Mouse (Mus musculus) small intestine, adult 2 months (tissue): ENCODE data around the gene Nlrp10. TPM values are rescaled to one million over a fixed set of nuclear protein-coding genes. Genes with fewer than 3 reads are reported as not detected.

Source experiments
- H3K27ac ChIP-seq: fragments of 200-500 bp; 2 replicates; pipeline ENCODE4 v1.5.1; 2012; ENCODE audit warnings: low read depth, low read length, control low read depth, inconsistent platforms; ENCODE audit not compliant: insufficient read depth
- H3K27me3 ChIP-seq: fragments of 200-500 bp; 2 replicates; pipeline ENCODE4 v1.6.1; 2012; ENCODE audit warnings: mild to moderate bottlenecking, moderate library complexity, low read length, inconsistent platforms; ENCODE audit not compliant: control insufficient read depth, insufficient read depth
- H3K36me3 ChIP-seq: fragments of 200-500 bp; 2 replicates; pipeline ENCODE4 v1.6.1; 2012; ENCODE audit warnings: mild to moderate bottlenecking, low read length, control low read depth, inconsistent platforms; ENCODE audit not compliant: control insufficient read depth, insufficient read depth
- H3K4me1 ChIP-seq: fragments of 200-500 bp; 2 replicates; pipeline ENCODE4 v1.6.1; 2012; ENCODE audit warnings: low read length, inconsistent platforms, mixed read lengths; ENCODE audit not compliant: control insufficient read depth, insufficient read depth, insufficient read length
- H3K4me3 ChIP-seq: fragments of 200-500 bp; 2 replicates; pipeline ENCODE4 v1.5.1; 2012; ENCODE audit warnings: low read depth, mild to moderate bottlenecking, control low read depth, inconsistent platforms, low read length, moderate library complexity
- CTCF ChIP-seq: fragments of 200-500 bp; IDR thresholded peaks from 2 replicates; pipeline ENCODE4 v1.5.1; 2012; ENCODE audit warnings: low read depth, mild to moderate bottlenecking, control low read depth, inconsistent platforms, low read length, moderate library complexity, mixed read lengths; ENCODE audit not compliant: insufficient replicate concordance, insufficient read length; ENCODE audit errors: extremely low read depth
- POLR2A ChIP-seq: fragments of 200-500 bp; IDR thresholded peaks from 2 replicates; pipeline ENCODE4 v1.6.1; 2012; ENCODE audit warnings: low read depth, mild to moderate bottlenecking, control low read depth, inconsistent platforms, low read length, moderate library complexity
- WGBS: fragments of 180-500 bp; shearing (Covaris S2); methylation state at CpG from one replicate; pipeline ENCODE4 v1.1.7; 2018; 5-methylcytosine and 5-hydroxymethylcytosine counted together
- polyA plus RNA-seq: library from polyadenylated mRNA; depleted of rRNA; stranded (reverse); fragments of >200 nt; gene quantifications from 2 replicates; pipeline ENCODE4 v1.2.3, GENCODE M21; 2012; rRNA removed

The Nlrp10 gene
- polyA plus RNA-seq: 0.03 TPM in 1 of 2 replicates, not detected in the other

- no peak for TF ChIP-seq POLR2A
- TF ChIP-seq CTCF: no peak
- H3K27ac ChIP-seq: no peak within 1 kb of the TSS
- H3K27me3 ChIP-seq: no peaks in the 10 kb centered on the region
- WGBS: 44% methylated on average over 6 of the region's 6 CpGs
- no peaks in the 10 kb centered on the region for H3K4me1 ChIP-seq
- no peaks in the 10 kb centered on the region for H3K36me3 ChIP-seq
- no peak within 1 kb of the TSS for H3K4me3 ChIP-seq
Measured at GRCm38 (mm10) chr7:108929726-108930393, at the start of gene Nlrp10. Nlrp10 (minus strand) TSS chr7:108930178.

- WGBS: 58% methylated on average over 6 of the region's 6 CpGs
- H3K4me1 ChIP-seq: no peaks in the 10 kb centered on the region
- H3K4me3 ChIP-seq: no peak overlapping the region
- H3K27ac ChIP-seq: no peak overlapping the region
- H3K27me3 ChIP-seq: no peaks in the 10 kb centered on the region
- no peaks in the 10 kb centered on the region for H3K36me3 ChIP-seq
- TF ChIP-seq CTCF: no peak
- no peak for TF ChIP-seq POLR2A
Measured at GRCm38 (mm10) chr7:108972273-108972672, 42.3 kb upstream of the Nlrp10 start.

- no peak overlapping the region for H3K4me3 ChIP-seq
- no peaks in the 10 kb centered on the region for H3K36me3 ChIP-seq
- H3K4me1 ChIP-seq: no peaks in the 10 kb centered on the region
- H3K27ac ChIP-seq: no peak overlapping the region
- TF ChIP-seq POLR2A (no peak), CTCF (no peak)
- 27% methylated on average over 6 of the region's 6 CpGs for WGBS
- H3K27me3 ChIP-seq: no peaks in the 10 kb centered on the region
Measured at GRCm38 (mm10) chr7:108968201-108968600, 38.2 kb upstream of the Nlrp10 start.

- Histone ChIP-seq H3K27ac (no peak overlapping the region), H3K4me1 (no peaks in the 10 kb centered on the region), H3K4me3 (no peak overlapping the region), H3K36me3 (no peaks in the 10 kb centered on the region), H3K27me3 (no peaks in the 10 kb centered on the region)
- TF ChIP-seq CTCF (peak; percentile 79; the same call in 1 of the 2 replicates), POLR2A (no peak)
- WGBS: 25% methylated on average over 7 of the region's 7 CpGs
Measured at GRCm38 (mm10) chr7:108966742-108967362, 36.9 kb upstream of the Nlrp10 start.

- TF ChIP-seq CTCF (peak; percentile 44; the same call in 1 of the 2 replicates), POLR2A (no peak)
- Histone ChIP-seq H3K27ac (no peak overlapping the region), H3K4me3 (no peak overlapping the region), H3K36me3 (no peaks in the 10 kb centered on the region), H3K27me3 (no peaks in the 10 kb centered on the region), H3K4me1 (no peaks in the 10 kb centered on the region)
- WGBS: 11% methylated on average over 2 of the region's 2 CpGs
Measured at GRCm38 (mm10) chr7:108965968-108966367, 36.0 kb upstream of the Nlrp10 start.

GRCm38 (mm10) chr7:108957734-108958133 lies 27.8 kb upstream of the Nlrp10 start:
- Histone ChIP-seq H3K4me1 (no peaks in the 10 kb centered on the region), H3K4me3 (no peak overlapping the region), H3K36me3 (no peaks in the 10 kb centered on the region), H3K27me3 (no peaks in the 10 kb centered on the region), H3K27ac (no peak overlapping the region)
- TF ChIP-seq CTCF (no peak), POLR2A (no peak)
- 66% methylated on average over 2 of the region's 2 CpGs for WGBS

- Histone ChIP-seq H3K27me3 (peaks cover 22% of the 10 kb centered on the region), H3K36me3 (no peaks in the 10 kb centered on the region), H3K4me3 (no peak overlapping the region), H3K27ac (no peak overlapping the region), H3K4me1 (no peaks in the 10 kb centered on the region)
- WGBS: 40% methylated on average over 4 of the region's 4 CpGs
- TF ChIP-seq CTCF (peak; percentile 52; the same call in 1 of the 2 replicates), POLR2A (no peak)
Measured at GRCm38 (mm10) chr7:108954185-108954584, 24.2 kb upstream of the Nlrp10 start.
